Mouse (Mus musculus) heart, adult 2 months (tissue): ENCODE measurements around the gene Naa50. TPM values are rescaled to one million over a fixed set of nuclear protein-coding genes. Genes with fewer than 3 reads are reported as not detected.
A peak's percentile ranks its signal among the peaks of the same experiment; 100 is the strongest.

Experiments
- DNase-seq, 2 experiments: peaks; one replicate each; pipeline ENCODE4 v3.0.0; 2021
- H3K27ac ChIP-seq: fragments of 200-600 bp; 2 replicates; pipeline ENCODE4 v1.8.1; 2022
- H3K27me3 ChIP-seq: fragments of 200-500 bp; 2 replicates; pipeline ENCODE4 v1.6.1; 2012; ENCODE audit warnings: mild to moderate bottlenecking, low read length, inconsistent platforms, mixed read lengths; ENCODE audit not compliant: control insufficient read depth, insufficient read depth
- H3K36me3 ChIP-seq: fragments of 200-500 bp; 2 replicates; pipeline ENCODE4 v1.6.1; 2012; ENCODE audit warnings: low read length, inconsistent platforms; ENCODE audit not compliant: control insufficient read depth, insufficient read depth
- H3K4me1 ChIP-seq: fragments of 200-500 bp; 2 replicates; pipeline ENCODE4 v1.6.1; 2011; ENCODE audit warnings: low read length; ENCODE audit not compliant: control insufficient read depth, insufficient read depth
- H3K4me3 ChIP-seq: fragments of 200-600 bp; 2 replicates; pipeline ENCODE4 v1.8.1; 2022
- H3K79me2 ChIP-seq: fragments of 200-500 bp; replicated peaks from 2 replicates; pipeline ENCODE4 v1.6.1; 2012; ENCODE audit warnings: mild to moderate bottlenecking, inconsistent platforms, low read length, moderate library complexity, mixed read lengths; ENCODE audit not compliant: control insufficient read depth, insufficient read depth
- H3K9ac ChIP-seq: fragments of 200-500 bp; 2 replicates; pipeline ENCODE4 v1.6.1; 2012; ENCODE audit warnings: low read depth, mild to moderate bottlenecking, control low read depth, inconsistent platforms, low read length, mixed read lengths
- CTCF ChIP-seq: fragments of 200-600 bp; IDR thresholded peaks from 2 replicates; pipeline ENCODE4 v1.8.1; 2022; ENCODE audit warnings: antibody characterized with exemption, mild to moderate bottlenecking, moderate library complexity
- EP300 ChIP-seq: fragments of 200-500 bp; IDR thresholded peaks from 2 replicates; pipeline ENCODE4 v1.6.1; 2011; ENCODE audit warnings: low read depth, low read length, control low read depth; ENCODE audit not compliant: insufficient read depth
- POLR2A ChIP-seq: fragments of 200-500 bp; IDR thresholded peaks from 2 replicates; pipeline ENCODE4 v1.6.1; 2011; ENCODE audit warnings: mild to moderate bottlenecking, low read depth, low read length, control low read depth; ENCODE audit not compliant: insufficient read depth
- WGBS: fragments of 180-500 bp; shearing (Covaris S2); methylation state at CpG from one replicate; pipeline ENCODE4 v1.1.7; 2018; 5-methylcytosine and 5-hydroxymethylcytosine counted together
- intact Hi-C: fragments of 180-260 bp; cut with DNase I; formaldehyde crosslinking; loops from one replicate; pipeline ENCODE4 v1.15.1; 2025
- polyA plus RNA-seq: library from polyadenylated mRNA; depleted of rRNA; stranded (reverse); fragments of >200 nt; gene quantifications from 2 replicates; pipeline ENCODE4 v1.2.3, GENCODE M21; 2012
- total RNA-seq, 2 experiments: library from RNA; stranded (reverse); gene quantifications; 2 replicates each; pipeline ENCODE4 v1.2.3; 2021

Gene Naa50
- total and polyA plus RNA-seq, 3 experiments, result 6.6 to 62.1 (median 57.6) TPM

- peaks cover 3% of the 10 kb centered on the region for H3K79me2 ChIP-seq
- H3K27ac ChIP-seq, result peak overlapping the region; percentile 85
- TF ChIP-seq CTCF (peak; percentile 76), POLR2A (0 out of 2 replicates have a peak, but pooled peaks have one; percentile 22), EP300 (no peak)
- H3K4me1 ChIP-seq, result peaks cover 3% of the 10 kb centered on the region
- peak; percentile 97 to 99 for DNase-seq
- H3K27me3 ChIP-seq, result no peaks in the 10 kb centered on the region
- peak overlapping the region; percentile 75 for H3K4me3 ChIP-seq
- intact Hi-C loops, result loop anchor here (2.0 to 5.0 kb wide), 3 partner anchors 32 to 185 kb away; no protein-coding TSS in a partner anchor
- WGBS, result under 1% methylated on average over 26 of the region's 26 CpGs
- peak overlapping the region; percentile 78 for H3K9ac ChIP-seq
- H3K36me3 ChIP-seq, result peaks cover 6% of the 10 kb centered on the region
Measured at GRCm38 (mm10) chr16:44172297-44173154, 32.9 kb downstream of the Naa50 start.

GRCm38 (mm10) chr16:44173155-44173941 lies 33.7 kb downstream of the Naa50 start, which contains the start of gene Usf3:
TSS of gene Usf3 (plus strand) at chr16:44173246.
- peak; percentile 81 to 83 for DNase-seq
- H3K27ac ChIP-seq, result peak within 1 kb of the TSS; percentile 99
- no peaks in the 10 kb centered on the region for H3K27me3 ChIP-seq
- peak within 1 kb of the TSS; percentile 96 for H3K9ac ChIP-seq
- WGBS, result under 1% methylated on average over 54 of the region's 77 CpGs
- peaks cover 3% of the 10 kb centered on the region for H3K79me2 ChIP-seq
- intact Hi-C loops, result loop anchor here (2.0 to 5.0 kb wide), 3 partner anchors 33 to 184 kb away; no protein-coding TSS in a partner anchor
- no peak for TF ChIP-seq POLR2A
- no peak for TF ChIP-seq EP300
- no peak for TF ChIP-seq CTCF
- H3K36me3 ChIP-seq, result peaks cover 6% of the 10 kb centered on the region
- H3K4me3 ChIP-seq, result peak within 1 kb of the TSS; percentile 75
- H3K4me1 ChIP-seq, result peaks cover 3% of the 10 kb centered on the region

- no peaks in the 10 kb centered on the region for H3K27me3 ChIP-seq
- TF ChIP-seq EP300 (no peak), CTCF (no peak), POLR2A (no peak)
- peaks cover 3% of the 10 kb centered on the region for H3K4me1 ChIP-seq
- peaks cover 6% of the 10 kb centered on the region for H3K36me3 ChIP-seq
- H3K4me3 ChIP-seq, result peak overlapping the region; percentile 75
- 5% methylated on average over 7 of the region's 7 CpGs for WGBS
- peaks cover 3% of the 10 kb centered on the region for H3K79me2 ChIP-seq
- H3K27ac ChIP-seq, result peak overlapping the region; percentile 99
- intact Hi-C loops, result loop anchor here (2.0 to 5.0 kb wide), 3 partner anchors 33 to 183 kb away; no protein-coding TSS in a partner anchor
- no peak for DNase-seq
- peak overlapping the region; percentile 96 for H3K9ac ChIP-seq
Measured at GRCm38 (mm10) chr16:44173966-44174530, 34.4 kb downstream of the Naa50 start.

- peaks cover 3% of the 10 kb centered on the region for H3K4me1 ChIP-seq
- no peak for DNase-seq
- H3K9ac ChIP-seq, result no peak overlapping the region
- no peaks in the 10 kb centered on the region for H3K27me3 ChIP-seq
- TF ChIP-seq EP300 (no peak), POLR2A (no peak), CTCF (no peak)
- H3K27ac ChIP-seq, result no peak overlapping the region
- H3K36me3 ChIP-seq, result peaks cover 6% of the 10 kb centered on the region
- H3K4me3 ChIP-seq, result no peak overlapping the region
- intact Hi-C loops, result no loop called here
- 29% methylated on average over 1 of the region's 1 CpGs for WGBS
- peaks cover 3% of the 10 kb centered on the region for H3K79me2 ChIP-seq
Measured at GRCm38 (mm10) chr16:44175001-44175400, 35.4 kb downstream of the Naa50 start.

GRCm38 (mm10) chr16:44176511-44176910 lies 36.9 kb downstream of the Naa50 start:
- Histone ChIP-seq H3K27me3 (no peaks in the 10 kb centered on the region), H3K4me1 (peaks cover 3% of the 10 kb centered on the region), H3K27ac (no peak overlapping the region), H3K4me3 (no peak overlapping the region), H3K9ac (no peak overlapping the region), H3K79me2 (peaks cover 3% of the 10 kb centered on the region), H3K36me3 (peaks cover 6% of the 10 kb centered on the region)
- intact Hi-C loops, result no loop called here
- TF ChIP-seq EP300 (no peak), CTCF (no peak), POLR2A (no peak)
- WGBS, result 95% methylated on average over 2 of the region's 2 CpGs
- no peak for DNase-seq
